ENCODE assay signal across 28 mouse cellular contexts in the genomic region with DNA sequence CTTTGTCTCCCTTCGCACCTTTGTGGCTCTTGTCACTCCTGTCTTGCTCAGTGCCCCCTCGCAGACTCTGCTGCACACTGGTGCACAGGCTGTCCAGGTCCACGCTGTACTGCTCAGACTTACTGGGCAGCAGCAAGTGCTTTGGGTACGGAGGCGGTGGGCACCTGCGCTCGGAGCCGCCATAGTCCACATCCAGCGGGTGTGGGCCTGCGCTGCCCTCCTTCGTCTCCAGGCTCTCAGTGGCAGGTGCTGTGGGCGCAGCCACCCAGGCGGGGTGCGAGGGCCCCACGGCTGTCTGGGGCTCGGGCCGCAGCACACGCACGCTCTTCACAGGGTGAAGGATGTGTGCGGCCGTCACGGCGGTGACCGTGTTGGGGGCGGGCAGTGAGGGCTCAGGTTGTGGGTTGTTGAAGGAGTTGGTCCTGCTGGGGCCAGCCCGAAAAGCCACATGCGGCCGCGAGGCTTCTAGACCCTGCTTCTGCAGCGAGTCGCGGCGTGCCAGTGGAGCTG. TPM values are rescaled to one million over a fixed set of nuclear protein-coding genes. Genes with fewer than 3 reads are reported as not detected.
"Had no signal": no experiment of that assay in that cellular context is flagged by ENCODE, and none has a peak within 500 bp of the region (broad histone marks: within the 10 kb centered on the region; RNA-seq: fewer than 3 reads in every experiment).

No protein-coding gene starts in this region.

- DNase-seq: kidney, postnatal 14 days; layer of hippocampus, adult 9-11 months; liver; lung, adult 2 months; lung, postnatal 14 days; lung, postnatal 4 days; midbrain, embryonic 14.5 days; right cerebral cortex, adult 18-20 months; right cerebral cortex, postnatal 14 days; right cerebral cortex, postnatal 4 days; thymus, adult 18-20 months; thymus, postnatal 36 days had no signal

- H3K27ac ChIP-seq: layer of hippocampus, adult 2 months; limb, embryonic 10.5 days; limb, embryonic 13.5 days; liver, embryonic 12.5 days; liver, embryonic 15.5 days; neural tube, embryonic 12.5 days; neural tube, embryonic 15.5 days had no signal

- ATAC-seq: liver, embryonic 12.5 days had no signal

- H3K4me3 ChIP-seq: layer of hippocampus, adult 2 months; limb, embryonic 10.5 days; limb, embryonic 13.5 days; liver, embryonic 12.5 days; liver, embryonic 15.5 days; neural tube, embryonic 12.5 days; neural tube, embryonic 15.5 days had no signal

- H3K4me1 ChIP-seq: neural tube, embryonic 15.5 days had no signal

- H3K9me3 ChIP-seq: limb, embryonic 10.5 days; limb, embryonic 13.5 days; liver, embryonic 12.5 days; liver, embryonic 15.5 days; neural tube, embryonic 12.5 days; neural tube, embryonic 15.5 days had no signal

- H3K27me3 ChIP-seq: limb, embryonic 13.5 days; liver, embryonic 12.5 days; liver, embryonic 15.5 days; neural tube, embryonic 12.5 days; neural tube, embryonic 15.5 days had no signal

- H3K9ac ChIP-seq: limb, embryonic 13.5 days; liver, embryonic 12.5 days; liver, embryonic 15.5 days; neural tube, embryonic 12.5 days; neural tube, embryonic 15.5 days had no signal

RNA-seq across cellular contexts. Expression of a gene that starts 46.4 kb away (rescaled TPM):
- total RNA-seq: megakaryocyte progenitor cell, adult 5-6 weeks; megakaryocyte-erythroid progenitor cell, adult 5-6 weeks; midbrain, postnatal 0 days had no signal
- polyA plus RNA-seq: kidney, embryonic 16.5 days; large intestine, adult 2 months; limb, embryonic 10.5 days; limb, embryonic 13.5 days; liver, embryonic 12.5 days; liver, embryonic 15.5 days; lung, embryonic 16.5 days; midbrain, embryonic 11.5 days; midbrain, embryonic 14.5 days; midbrain, postnatal 0 days; neural tube, embryonic 12.5 days; neural tube, embryonic 15.5 days; stomach, embryonic 14.5 days; urinary bladder, adult 2 months had no signal
